Mouse (Mus musculus): Measurements from ENCODE around the gene Grap2.
A peak's percentile ranks its signal among the peaks of the same experiment; 100 is the strongest.

GRCm38 (mm10) chr15:80557745-80558144 lies 14.6 kb upstream of the Grap2 start:
- TF ChIP-seq CTCF (IDR thresholded peaks at IDR 0.05; ENCODE audit: low read depth), result peak; percentile 49
- no peak for TF ChIP-seq EP300 (IDR thresholded peaks at IDR 0.05; ENCODE audit: low read depth)

Measured in liver, postnatal 0 days (tissue).